Mouse (Mus musculus): ENCODE measurements at regions not wholly inside any gene's neighbourhood (a gene's known extent, or its start where the extent isn't known, plus 50 kb on each side); places are given as distances from the start of the nearest gene placed in this dataset.

GRCm38 (mm10) chr15:7597335-7597734, 199.1 kb upstream of the Egflam start:
- H3K36me3 ChIP-seq (ENCODE audit: control insufficient read depth, insufficient read depth, low read length), result no peaks in the 10 kb centered on the region
- no peak overlapping the region for H3K9ac ChIP-seq (ENCODE audit: low read depth, low read length)
- no peaks in the 10 kb centered on the region for H3K4me1 ChIP-seq (ENCODE audit: control insufficient read depth, insufficient read depth, low read length)
- H3K4me3 ChIP-seq (ENCODE audit: low read depth, low read length), result no peak overlapping the region
- no peak overlapping the region for H3K27ac ChIP-seq (replicated peaks; ENCODE audit: low read depth, low read length)
- no peaks in the 10 kb centered on the region for H3K9me3 ChIP-seq (ENCODE audit: control insufficient read depth, low read length)
- ATAC-seq (ENCODE audit: low read depth) (no peak), DNase-seq (ENCODE audit: low spot score) (no peak)
- H3K27me3 ChIP-seq (replicated peaks; ENCODE audit: control insufficient read depth, insufficient read depth, low read length), result no peaks in the 10 kb centered on the region
- no peak overlapping the region for H3K4me2 ChIP-seq (ENCODE audit: low read depth, low read length)
- 87% methylated on average over 4 of the region's 4 CpGs for WGBS

- H3K4me2 ChIP-seq (ENCODE audit: low read depth, low read length), result no peak overlapping the region
- no peaks in the 10 kb centered on the region for H3K9me3 ChIP-seq (ENCODE audit: control insufficient read depth, low read length)
- H3K36me3 ChIP-seq (ENCODE audit: control insufficient read depth, insufficient read depth, low read length), result no peaks in the 10 kb centered on the region
- H3K27ac ChIP-seq (replicated peaks; ENCODE audit: low read depth, low read length), result no peak overlapping the region
- no peaks in the 10 kb centered on the region for H3K4me1 ChIP-seq (ENCODE audit: control insufficient read depth, insufficient read depth, low read length)
- no peak for DNase-seq (ENCODE audit: low spot score)
- H3K27me3 ChIP-seq (replicated peaks; ENCODE audit: control insufficient read depth, insufficient read depth, low read length), result no peaks in the 10 kb centered on the region
- no peak overlapping the region for H3K4me3 ChIP-seq (ENCODE audit: low read depth, low read length)
- H3K9ac ChIP-seq (ENCODE audit: low read depth, low read length), result no peak overlapping the region
- ATAC-seq (ENCODE audit: low read depth), result no peak
These were observed 199.6 kb upstream of the Egflam start for GRCm38 (mm10) chr15:7597805-7598204.

GRCm38 (mm10) chr15:7601540-7601939, 203.3 kb upstream of the Egflam start:
- Histone ChIP-seq H3K9ac (ENCODE audit: low read depth, low read length) (no peak overlapping the region), H3K4me1 (ENCODE audit: control insufficient read depth, insufficient read depth, low read length) (no peaks in the 10 kb centered on the region), H3K4me2 (ENCODE audit: low read depth, low read length) (no peak overlapping the region), H3K27me3 (replicated peaks; ENCODE audit: control insufficient read depth, insufficient read depth, low read length) (no peaks in the 10 kb centered on the region), H3K27ac (replicated peaks; ENCODE audit: low read depth, low read length) (no peak overlapping the region), H3K36me3 (ENCODE audit: control insufficient read depth, insufficient read depth, low read length) (no peaks in the 10 kb centered on the region), H3K4me3 (ENCODE audit: low read depth, low read length) (no peak overlapping the region), H3K9me3 (ENCODE audit: control insufficient read depth, low read length) (no peaks in the 10 kb centered on the region)
- 65% methylated on average over 2 of the region's 2 CpGs for WGBS
- DNase-seq (ENCODE audit: low spot score) (no peak), ATAC-seq (ENCODE audit: low read depth) (peak; percentile 50; the same call in 1 of the 2 replicates)

- Histone ChIP-seq H3K27me3 (replicated peaks; ENCODE audit: control insufficient read depth, insufficient read depth, low read length) (no peaks in the 10 kb centered on the region), H3K27ac (replicated peaks; ENCODE audit: low read depth, low read length) (no peak overlapping the region), H3K4me3 (ENCODE audit: low read depth, low read length) (no peak overlapping the region), H3K4me1 (ENCODE audit: control insufficient read depth, insufficient read depth, low read length) (no peaks in the 10 kb centered on the region), H3K4me2 (ENCODE audit: low read depth, low read length) (no peak overlapping the region), H3K9me3 (ENCODE audit: control insufficient read depth, low read length) (no peaks in the 10 kb centered on the region), H3K36me3 (ENCODE audit: control insufficient read depth, insufficient read depth, low read length) (no peaks in the 10 kb centered on the region), H3K9ac (ENCODE audit: low read depth, low read length) (no peak overlapping the region)
- ATAC-seq (ENCODE audit: low read depth), result no peak
- WGBS, result 92% methylated on average over 3 of the region's 3 CpGs
- no peak for DNase-seq (ENCODE audit: low spot score)
These were observed 205.8 kb upstream of the Gdnf start for GRCm38 (mm10) chr15:7604847-7605246.

- H3K9me3 ChIP-seq (ENCODE audit: control insufficient read depth, low read length), result no peaks in the 10 kb centered on the region
- H3K4me1 ChIP-seq (ENCODE audit: control insufficient read depth, insufficient read depth, low read length), result no peaks in the 10 kb centered on the region
- ATAC-seq (ENCODE audit: low read depth) (no peak), DNase-seq (ENCODE audit: low spot score) (no peak)
- H3K4me3 ChIP-seq (ENCODE audit: low read depth, low read length), result no peak overlapping the region
- no peaks in the 10 kb centered on the region for H3K36me3 ChIP-seq (ENCODE audit: control insufficient read depth, insufficient read depth, low read length)
- H3K27ac ChIP-seq (replicated peaks; ENCODE audit: low read depth, low read length), result no peak overlapping the region
- no peak overlapping the region for H3K4me2 ChIP-seq (ENCODE audit: low read depth, low read length)
- WGBS, result 70% methylated on average over 2 of the region's 2 CpGs
- peaks cover 4% of the 10 kb centered on the region; the same call in 1 of the 2 replicates for H3K27me3 ChIP-seq (replicated peaks; ENCODE audit: control insufficient read depth, insufficient read depth, low read length)
- no peak overlapping the region for H3K9ac ChIP-seq (ENCODE audit: low read depth, low read length)
These were observed 192.7 kb upstream of the Gdnf start for GRCm38 (mm10) chr15:7617954-7618353.

GRCm38 (mm10) chr15:7623026-7623425, 187.6 kb upstream of the Gdnf start:
- no peak for DNase-seq (ENCODE audit: low spot score)
- no peak overlapping the region for H3K9ac ChIP-seq (ENCODE audit: low read depth, low read length)
- no peak overlapping the region for H3K4me3 ChIP-seq (ENCODE audit: low read depth, low read length)
- no peak overlapping the region for H3K4me2 ChIP-seq (ENCODE audit: low read depth, low read length)
- no peaks in the 10 kb centered on the region for H3K9me3 ChIP-seq (ENCODE audit: control insufficient read depth, low read length)
- peaks cover 4% of the 10 kb centered on the region; the same call in 1 of the 2 replicates for H3K27me3 ChIP-seq (replicated peaks; ENCODE audit: control insufficient read depth, insufficient read depth, low read length)
- no peak for ATAC-seq (ENCODE audit: low read depth)
- H3K36me3 ChIP-seq (ENCODE audit: control insufficient read depth, insufficient read depth, low read length), result no peaks in the 10 kb centered on the region
- no peak overlapping the region for H3K27ac ChIP-seq (replicated peaks; ENCODE audit: low read depth, low read length)
- WGBS, result 69% methylated on average over 2 of the region's 2 CpGs
- no peaks in the 10 kb centered on the region for H3K4me1 ChIP-seq (ENCODE audit: control insufficient read depth, insufficient read depth, low read length)

- Histone ChIP-seq H3K4me2 (ENCODE audit: low read depth, low read length) (no peak overlapping the region), H3K36me3 (ENCODE audit: control insufficient read depth, insufficient read depth, low read length) (no peaks in the 10 kb centered on the region), H3K9ac (ENCODE audit: low read depth, low read length) (no peak overlapping the region), H3K27me3 (replicated peaks; ENCODE audit: control insufficient read depth, insufficient read depth, low read length) (0 out of 2 replicates have a peak, but pooled peaks cover 4% of the 10 kb centered on the region), H3K27ac (replicated peaks; ENCODE audit: low read depth, low read length) (no peak overlapping the region), H3K4me1 (ENCODE audit: control insufficient read depth, insufficient read depth, low read length) (no peaks in the 10 kb centered on the region), H3K9me3 (ENCODE audit: control insufficient read depth, low read length) (no peaks in the 10 kb centered on the region), H3K4me3 (ENCODE audit: low read depth, low read length) (no peak overlapping the region)
- DNase-seq (ENCODE audit: low spot score) (no peak), ATAC-seq (ENCODE audit: low read depth) (no peak)
- WGBS, result 57% methylated on average over 6 of the region's 6 CpGs
These were observed 185.8 kb upstream of the Gdnf start for GRCm38 (mm10) chr15:7624689-7625472.

GRCm38 (mm10) chr15:7629826-7630225, 180.8 kb upstream of the Gdnf start:
- ATAC-seq (ENCODE audit: low read depth), result no peak

GRCm38 (mm10) chr15:7635234-7635633, 175.4 kb upstream of the Gdnf start:
- no peaks in the 10 kb centered on the region for H3K36me3 ChIP-seq (ENCODE audit: control insufficient read depth, insufficient read depth, low read length)
- no peaks in the 10 kb centered on the region for H3K9me3 ChIP-seq (ENCODE audit: control insufficient read depth, low read length)
- no peaks in the 10 kb centered on the region for H3K27me3 ChIP-seq (replicated peaks; ENCODE audit: control insufficient read depth, insufficient read depth, low read length)
- no peak overlapping the region for H3K27ac ChIP-seq (replicated peaks; ENCODE audit: low read depth, low read length)
- no peak overlapping the region for H3K9ac ChIP-seq (ENCODE audit: low read depth, low read length)
- ATAC-seq (ENCODE audit: low read depth) (no peak), DNase-seq (ENCODE audit: low spot score) (peak; percentile 25)
- 0 out of 2 replicates have a peak, but pooled peaks cover 3% of the 10 kb centered on the region for H3K4me1 ChIP-seq (ENCODE audit: control insufficient read depth, insufficient read depth, low read length)
- 52% methylated on average over 8 of the region's 8 CpGs for WGBS
- H3K4me3 ChIP-seq (ENCODE audit: low read depth, low read length), result no peak overlapping the region
- H3K4me2 ChIP-seq (ENCODE audit: low read depth, low read length), result no peak overlapping the region

More at GRCm38 (mm10) chr15:7629826-7630225, 180.8 kb upstream of the Gdnf start:
- DNase-seq (ENCODE audit: low spot score), result no peak
- WGBS, result 89% methylated on average over 4 of the region's 4 CpGs
- Histone ChIP-seq H3K4me1 (ENCODE audit: control insufficient read depth, insufficient read depth, low read length) (no peaks in the 10 kb centered on the region), H3K4me3 (ENCODE audit: low read depth, low read length) (no peak overlapping the region), H3K4me2 (ENCODE audit: low read depth, low read length) (no peak overlapping the region), H3K27ac (replicated peaks; ENCODE audit: low read depth, low read length) (no peak overlapping the region), H3K9me3 (ENCODE audit: control insufficient read depth, low read length) (no peaks in the 10 kb centered on the region), H3K9ac (ENCODE audit: low read depth, low read length) (no peak overlapping the region), H3K36me3 (ENCODE audit: control insufficient read depth, insufficient read depth, low read length) (no peaks in the 10 kb centered on the region), H3K27me3 (replicated peaks; ENCODE audit: control insufficient read depth, insufficient read depth, low read length) (no peaks in the 10 kb centered on the region)

All from embryonic facial prominence, embryonic 14.5 days (tissue).